Mouse (Mus musculus): ENCODE data around the gene Dach2. TPM values are rescaled to one million over a fixed set of nuclear protein-coding genes. Genes with fewer than 3 reads are reported as not detected.

The Dach2 gene
- 0.05 and 0.24 TPM in 2 replicates for polyA plus RNA-seq (2012; rRNA removed; ENCODE audit: low replicate concordance)

DNA sequence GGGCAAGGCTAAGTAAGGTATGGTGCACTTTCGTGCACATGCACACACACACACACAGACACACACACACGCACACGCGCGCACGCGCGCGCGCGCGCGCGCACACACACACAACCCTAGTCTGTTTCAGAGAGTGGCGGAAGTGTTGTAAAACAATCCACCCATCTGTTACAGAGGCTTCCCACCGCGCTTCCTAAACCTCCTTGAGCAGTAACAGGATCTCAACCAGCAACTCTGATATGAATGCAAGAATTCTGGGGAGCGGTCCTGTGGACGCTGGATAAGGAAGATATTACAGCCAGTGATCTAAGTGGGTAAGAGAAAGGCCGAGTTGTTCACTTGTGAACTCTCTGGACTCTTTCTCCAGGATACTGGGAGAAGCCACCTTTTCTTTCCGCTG, at the start of gene Dach2:
Gene Dach2, plus strand, starts transcription at position 107 of the 400 bp plus-strand sequence.

Other genes with a start within 250 kb of the Dach2 start
- 0.67 and 2.4 TPM in 2 replicates for gene Chm, start 112.0 kb upstream of the Dach2 start, polyA plus RNA-seq (2012; rRNA removed; ENCODE audit: low replicate concordance)